Mouse (Mus musculus) forebrain, embryonic 11.5 days (tissue): Measurements from ENCODE around the gene Rplp2. TPM values are rescaled to one million over a fixed set of nuclear protein-coding genes. Genes with fewer than 3 reads are reported as not detected.
A peak's percentile ranks its signal among the peaks of the same experiment; 100 is the strongest.

Experiments
- ATAC-seq: fragments of 200-750 bp; cut with Nextera tagmentation; replicated peaks from 2 replicates; pipeline ENCODE4 v1.8.0; 2017; ENCODE audit warnings: moderate TSS enrichment; ENCODE audit not compliant: low FRiP score
- DNase-seq: peaks from one replicate; pipeline ENCODE4 v3.0.0-alpha.2; 2017; ENCODE audit warnings: low spot score
- H3K27ac ChIP-seq: fragments of 300-500 bp; sonication (generic); 2 replicates; pipeline ENCODE4 v1.5.1; 2014; ENCODE audit warnings: low read depth, low read length
- H3K27me3 ChIP-seq: fragments of 300-500 bp; sonication (generic); 2 replicates; pipeline ENCODE4 v1.6.1; 2014; ENCODE audit warnings: mild to moderate bottlenecking, low read length, mixed read lengths; ENCODE audit not compliant: control insufficient read depth, insufficient read depth
- H3K36me3 ChIP-seq: fragments of 300-500 bp; sonication (generic); 2 replicates; pipeline ENCODE4 v1.6.1; 2014; ENCODE audit warnings: mild to moderate bottlenecking, low read length, moderate library complexity, mixed read lengths; ENCODE audit not compliant: control insufficient read depth, insufficient read depth
- H3K4me1 ChIP-seq: fragments of 300-500 bp; sonication (generic); replicated peaks from 2 replicates; pipeline ENCODE4 v1.6.1; 2014; ENCODE audit warnings: low read length, mixed read lengths; ENCODE audit not compliant: control insufficient read depth, insufficient read depth
- H3K4me2 ChIP-seq: fragments of 300-500 bp; sonication (generic); 2 replicates; pipeline ENCODE4 v1.6.1; 2014; ENCODE audit warnings: low read depth, mild to moderate bottlenecking, low read length, moderate library complexity, mixed read lengths; ENCODE audit not compliant: severe bottlenecking
- H3K4me3 ChIP-seq: fragments of 300-500 bp; sonication (generic); 2 replicates; pipeline ENCODE4 v1.5.1; 2014; ENCODE audit warnings: low read depth, low read length
- H3K9ac ChIP-seq: fragments of 300-500 bp; sonication (generic); 2 replicates; pipeline ENCODE4 v1.6.1; 2014; ENCODE audit warnings: low read length
- H3K9me3 ChIP-seq: fragments of 300-500 bp; sonication (generic); 2 replicates; pipeline ENCODE4 v1.6.1; 2016; ENCODE audit warnings: low read length, mixed read lengths; ENCODE audit not compliant: control insufficient read depth
- WGBS: fragments of 180-500 bp; shearing (Covaris S2); extraction: QIAGEN DNeasy Blood & Tissue Kit; methylation state at CpG from one replicate; pipeline ENCODE4 v1.1.7; 2014; 5-methylcytosine and 5-hydroxymethylcytosine counted together
- polyA plus RNA-seq: library from polyadenylated mRNA; unstranded; fragments of >200 nt; fragmentation: Nextera tagmentation; extraction: Ambion mirVana; gene quantifications from 2 replicates; pipeline ENCODE4 v1.2.1, GENCODE M21; 2014

Gene Rplp2
- polyA plus RNA-seq, 1 experiment from 2014 or later = 968 TPM

DNA sequence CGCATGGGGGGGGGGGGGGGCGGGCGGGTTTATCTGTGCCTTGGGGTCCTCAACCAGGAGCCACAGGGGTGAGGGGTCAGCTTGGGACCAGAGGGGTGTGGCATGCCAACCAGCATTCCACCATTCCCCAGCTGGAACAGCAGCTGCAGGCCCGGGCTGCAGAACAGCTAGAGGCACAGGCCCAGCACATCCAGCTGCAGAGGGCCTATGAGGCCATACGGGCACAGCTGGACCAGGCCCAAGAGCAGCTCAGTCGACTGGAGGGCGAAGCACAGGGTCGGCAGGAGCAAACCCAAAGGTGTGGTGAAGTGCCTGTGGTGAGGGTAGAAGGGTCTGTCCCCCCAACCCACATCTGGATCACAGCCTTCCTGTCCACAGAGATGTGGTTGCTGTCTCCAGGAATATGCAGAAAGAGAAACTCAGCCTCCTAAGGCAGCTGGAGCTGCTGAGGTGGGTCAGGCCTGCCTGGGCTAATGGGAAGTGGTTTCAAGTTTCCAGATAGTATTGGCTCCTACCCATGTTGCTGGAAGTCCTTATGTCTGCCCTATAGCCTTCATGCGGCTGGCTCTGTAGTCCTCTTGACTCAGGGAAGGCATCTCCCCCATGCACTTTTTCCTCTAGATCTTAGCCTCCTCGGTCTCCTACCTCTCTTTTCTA is 18.3 kb downstream of the Rplp2 start:
- Histone ChIP-seq H3K27me3 (peaks cover 59% of the 10 kb centered on the region), H3K9me3 (no peaks in the 10 kb centered on the region), H3K27ac (no peak overlapping the region), H3K4me3 (no peak overlapping the region), H3K4me1 (peaks cover 28% of the 10 kb centered on the region), H3K9ac (no peak overlapping the region), H3K36me3 (no peaks in the 10 kb centered on the region), H3K4me2 (no peak overlapping the region)
- ATAC-seq (no peak), DNase-seq (no peak)
- 38% methylated on average over 10 of the region's 10 CpGs for WGBS

DNA sequence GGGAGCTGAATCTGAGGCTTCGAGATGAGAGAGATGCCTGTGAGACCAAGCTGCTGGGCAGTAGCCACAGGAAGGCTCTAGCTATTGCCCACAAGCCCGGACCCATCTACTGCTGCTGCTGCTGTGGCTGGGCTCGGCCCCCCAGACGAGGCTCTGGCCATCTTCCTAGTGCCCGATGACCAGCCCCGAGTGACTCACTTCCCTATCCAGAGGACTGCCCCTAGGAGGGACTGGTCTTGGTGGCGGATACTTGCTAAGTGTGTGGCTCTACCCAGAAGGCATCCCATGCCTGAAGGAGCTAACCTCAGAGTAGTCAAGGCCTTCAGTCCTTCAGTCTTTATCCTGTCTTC is 18.9 kb downstream of the Rplp2 start:
- H3K9ac ChIP-seq = no peak overlapping the region
- no peaks in the 10 kb centered on the region for H3K9me3 ChIP-seq
- 84% methylated on average over 7 of the region's 7 CpGs for WGBS
- H3K4me2 ChIP-seq = no peak overlapping the region
- H3K36me3 ChIP-seq = no peaks in the 10 kb centered on the region
- peaks cover 28% of the 10 kb centered on the region for H3K4me1 ChIP-seq
- no peak overlapping the region for H3K27ac ChIP-seq
- peaks cover 55% of the 10 kb centered on the region for H3K27me3 ChIP-seq
- ATAC-seq (no peak), DNase-seq (no peak)
- no peak overlapping the region for H3K4me3 ChIP-seq

DNA sequence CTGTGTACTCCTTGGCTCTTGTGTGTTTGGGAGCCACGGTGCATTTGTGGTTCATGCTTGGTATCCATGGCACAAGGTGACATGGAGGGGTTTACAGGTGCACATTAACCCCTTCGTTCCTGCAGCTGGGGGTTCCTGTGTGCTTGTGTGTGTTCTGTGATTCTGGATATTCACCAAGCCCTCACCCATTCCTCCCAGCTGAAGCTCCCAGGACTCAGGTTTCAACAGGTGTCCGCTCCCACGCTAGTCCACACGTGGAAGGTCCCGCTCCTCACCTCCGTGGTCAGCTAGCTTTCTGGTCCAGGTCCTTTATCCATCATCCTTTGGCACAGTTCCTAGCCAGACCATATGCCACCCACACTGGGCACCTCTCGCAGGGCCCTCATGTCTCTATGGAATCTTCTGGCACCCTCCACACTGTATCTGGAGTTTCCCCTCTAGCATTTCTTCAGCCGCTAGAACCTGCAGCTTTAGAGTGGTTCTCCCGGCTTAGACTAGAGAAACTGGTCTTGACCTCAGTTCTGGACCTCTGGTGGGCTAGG is 19.5 kb downstream of the Rplp2 start:
- H3K36me3 ChIP-seq = no peaks in the 10 kb centered on the region
- H3K27ac ChIP-seq = no peak overlapping the region
- peak overlapping the region; percentile 56 for H3K4me3 ChIP-seq
- peaks cover 25% of the 10 kb centered on the region for H3K4me1 ChIP-seq
- H3K9me3 ChIP-seq = no peaks in the 10 kb centered on the region
- peak overlapping the region; percentile 78 for H3K9ac ChIP-seq
- peak overlapping the region; percentile 78 for H3K4me2 ChIP-seq
- H3K27me3 ChIP-seq = peaks cover 48% of the 10 kb centered on the region
- 57% methylated on average over 10 of the region's 10 CpGs for WGBS
- DNase-seq (no peak), ATAC-seq (no peak)

DNA sequence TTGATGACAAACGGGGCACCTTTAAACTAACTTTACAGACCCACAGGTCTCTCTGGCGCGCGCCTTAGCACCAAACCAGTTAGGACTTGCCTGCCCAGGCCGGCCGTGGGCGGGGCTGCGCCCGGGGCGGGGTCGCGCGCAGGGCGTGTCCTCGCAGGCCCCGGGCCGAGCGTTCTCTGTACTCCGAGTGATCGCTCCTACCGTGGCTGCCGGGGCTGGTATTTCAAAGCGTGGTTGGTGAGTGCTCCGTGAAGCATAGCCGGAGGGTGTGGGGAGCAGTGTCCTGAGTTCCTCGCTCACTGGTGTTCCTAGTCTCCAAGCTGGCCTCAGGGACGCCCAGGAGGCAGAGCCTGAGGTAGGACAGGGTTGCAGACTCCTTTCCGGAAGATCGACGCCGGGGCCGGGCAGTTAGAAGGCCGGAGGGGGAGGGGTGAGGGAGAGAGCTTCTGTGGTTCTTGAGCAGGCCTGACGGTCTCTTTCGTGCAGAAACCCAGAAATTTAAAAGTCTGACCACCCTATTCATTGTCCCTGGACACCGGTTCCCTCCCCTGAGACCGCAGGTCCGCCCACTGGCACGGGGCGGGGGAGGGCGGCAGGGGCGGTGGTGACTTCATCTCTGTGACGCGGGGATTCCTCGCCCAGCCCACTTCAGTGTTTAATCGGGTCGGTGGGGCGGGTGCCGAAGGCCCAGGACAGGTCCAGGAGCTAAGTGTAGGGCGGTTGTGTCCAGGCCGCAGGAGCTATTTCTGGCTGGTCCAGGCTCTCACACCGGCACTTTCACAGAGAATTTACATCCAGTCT is 20.3 kb downstream of the Rplp2 start, which contains the start of gene Cd151:
Cd151 (plus strand) TSS at position 163 of the 801 bp plus-strand sequence.
- Histone ChIP-seq H3K36me3 (peaks cover 2% of the 10 kb centered on the region), H3K4me2 (peak within 1 kb of the TSS; percentile 78), H3K9ac (peak within 1 kb of the TSS; percentile 78), H3K9me3 (no peaks in the 10 kb centered on the region), H3K4me1 (peaks cover 21% of the 10 kb centered on the region), H3K27me3 (peaks cover 41% of the 10 kb centered on the region), H3K4me3 (peak within 1 kb of the TSS; percentile 56), H3K27ac (peak within 1 kb of the TSS; percentile 70)
- ATAC-seq (peak; percentile 78), DNase-seq (peak; percentile 92)
- WGBS = 2% methylated on average over 52 of the region's 52 CpGs

DNA sequence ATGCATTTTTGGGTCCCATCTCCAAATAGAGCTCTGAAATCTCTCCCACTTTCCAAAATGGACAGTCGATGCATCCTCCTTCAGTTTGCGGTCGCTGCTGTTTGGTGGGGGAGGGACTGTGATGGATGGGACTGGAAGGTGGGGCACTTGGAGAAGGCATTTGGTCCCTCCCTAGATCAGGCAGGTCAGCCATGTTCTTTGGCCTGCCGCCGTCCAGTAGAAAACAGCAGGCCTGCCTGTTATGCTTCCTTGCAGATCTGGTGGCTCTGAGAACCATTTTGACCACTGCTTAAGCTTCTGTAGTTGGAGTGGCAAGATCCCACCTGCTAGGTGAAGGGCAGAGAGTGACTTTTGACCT is 21.0 kb downstream of the Rplp2 start:
- Histone ChIP-seq H3K27ac (peak overlapping the region; percentile 70; the same call in 1 of the 2 replicates), H3K4me1 (peaks cover 21% of the 10 kb centered on the region), H3K9me3 (no peaks in the 10 kb centered on the region), H3K9ac (peak overlapping the region; percentile 78), H3K4me2 (peak overlapping the region; percentile 78), H3K27me3 (peaks cover 33% of the 10 kb centered on the region), H3K4me3 (peak overlapping the region; percentile 56), H3K36me3 (peaks cover 3% of the 10 kb centered on the region)
- ATAC-seq (peak; percentile 6; the same call in 1 of the 2 replicates), DNase-seq (no peak)
- WGBS = 29% methylated on average over 5 of the region's 5 CpGs

DNA sequence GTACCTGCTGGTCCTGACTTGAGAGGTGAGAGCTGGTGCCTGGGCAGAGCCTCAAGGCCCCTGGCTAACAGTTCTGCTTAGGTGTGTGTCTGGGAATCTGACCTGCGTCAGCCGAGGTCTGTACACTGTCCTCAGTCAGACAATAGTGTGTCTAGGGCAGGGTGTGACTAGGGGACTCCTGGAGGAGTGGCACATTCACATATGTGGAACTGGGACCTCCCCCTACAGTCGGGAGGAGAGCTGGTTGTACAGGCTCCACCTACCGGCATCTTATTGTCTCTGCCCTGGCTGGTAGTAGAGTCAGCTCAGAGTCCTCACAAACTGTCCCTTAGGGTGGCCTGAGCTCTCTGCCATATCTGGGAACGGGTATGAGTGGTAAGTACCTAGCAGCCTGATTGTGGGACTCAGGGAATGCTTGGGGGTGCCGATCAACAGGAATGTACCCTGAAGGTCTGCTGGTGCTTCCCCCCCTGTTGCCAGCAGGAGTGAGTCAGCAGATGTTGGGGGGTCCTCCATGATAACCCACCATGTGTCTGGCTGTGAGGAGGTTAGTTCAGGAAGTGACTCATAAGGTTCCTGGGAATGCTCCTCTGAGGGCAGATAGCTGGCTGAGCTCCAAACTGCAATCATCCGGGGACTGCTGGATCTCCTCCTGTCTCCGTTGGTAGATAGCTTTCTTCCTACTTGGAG is 21.5 kb downstream of the Rplp2 start:
- H3K9ac ChIP-seq = peak overlapping the region; percentile 78
- H3K4me3 ChIP-seq = peak overlapping the region; percentile 56
- WGBS = 31% methylated on average over 8 of the region's 8 CpGs
- peak overlapping the region; percentile 78 for H3K4me2 ChIP-seq
- H3K36me3 ChIP-seq = peaks cover 3% of the 10 kb centered on the region
- DNase-seq = peak; percentile 72
- peak overlapping the region; percentile 70 for H3K27ac ChIP-seq
- H3K27me3 ChIP-seq = peaks cover 28% of the 10 kb centered on the region
- peaks cover 21% of the 10 kb centered on the region for H3K4me1 ChIP-seq
- peak; percentile 78 for ATAC-seq
- H3K9me3 ChIP-seq = no peaks in the 10 kb centered on the region

DNA sequence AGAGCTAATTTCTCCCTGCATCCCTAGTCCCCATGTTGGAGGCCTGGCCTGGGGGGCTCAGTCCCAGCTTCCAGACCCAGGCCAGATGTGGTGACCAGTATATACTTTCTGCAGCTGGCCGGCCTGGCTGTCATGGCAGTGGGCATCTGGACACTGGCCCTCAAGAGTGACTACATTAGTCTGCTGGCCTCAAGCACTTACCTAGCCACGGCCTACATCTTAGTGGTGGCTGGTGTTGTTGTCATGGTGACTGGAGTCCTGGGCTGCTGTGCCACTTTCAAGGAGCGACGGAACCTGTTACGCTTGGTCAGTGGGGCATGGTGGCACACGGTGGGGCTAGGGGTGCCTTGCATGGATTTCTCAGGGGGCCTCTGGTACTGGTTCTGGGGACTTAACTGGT is 22.2 kb downstream of the Rplp2 start:
- Histone ChIP-seq H3K27me3 (peaks cover 21% of the 10 kb centered on the region), H3K27ac (no peak overlapping the region), H3K4me3 (peak overlapping the region; percentile 56), H3K9me3 (no peaks in the 10 kb centered on the region), H3K4me2 (peak overlapping the region; percentile 78; the same call in 1 of the 2 replicates), H3K9ac (peak overlapping the region; percentile 78), H3K36me3 (peaks cover 3% of the 10 kb centered on the region), H3K4me1 (peaks cover 28% of the 10 kb centered on the region)
- 84% methylated on average over 6 of the region's 6 CpGs for WGBS
- DNase-seq = no peak
- no peak for ATAC-seq

DNA sequence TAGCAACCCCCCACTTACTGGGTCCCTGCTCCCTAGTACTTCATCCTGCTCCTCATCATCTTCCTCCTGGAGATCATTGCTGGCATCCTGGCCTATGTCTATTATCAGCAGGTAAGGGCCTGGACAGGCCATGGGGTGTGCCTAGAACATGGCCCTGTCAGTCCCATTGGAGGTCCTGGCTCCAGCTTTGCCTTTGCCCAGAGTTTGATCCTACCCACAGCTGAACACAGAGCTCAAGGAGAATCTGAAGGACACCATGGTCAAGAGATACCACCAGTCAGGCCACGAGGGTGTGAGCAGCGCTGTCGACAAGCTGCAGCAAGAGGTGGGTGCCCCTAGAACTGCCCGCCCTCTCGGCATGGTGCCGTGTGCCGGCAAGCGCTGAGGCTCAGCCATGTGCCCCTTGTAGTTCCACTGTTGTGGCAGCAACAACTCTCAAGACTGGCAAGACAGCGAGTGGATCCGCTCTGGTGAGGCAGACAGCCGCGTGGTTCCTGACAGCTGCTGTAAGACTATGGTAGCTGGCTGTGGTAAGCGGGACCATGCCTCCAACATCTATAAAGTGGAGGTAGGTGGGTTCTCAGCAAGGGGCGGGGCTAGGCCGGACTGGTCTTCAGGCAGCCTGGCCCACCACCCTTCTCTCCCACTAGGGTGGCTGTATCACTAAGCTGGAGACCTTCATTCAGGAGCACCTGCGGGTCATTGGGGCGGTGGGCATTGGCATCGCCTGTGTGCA is 22.9 kb downstream of the Rplp2 start:
- Histone ChIP-seq H3K4me3 (no peak overlapping the region; the same call in 1 of the 2 replicates), H3K36me3 (peaks cover 3% of the 10 kb centered on the region), H3K9me3 (no peaks in the 10 kb centered on the region), H3K4me1 (peaks cover 26% of the 10 kb centered on the region), H3K4me2 (no peak overlapping the region), H3K9ac (no peak overlapping the region), H3K27ac (no peak overlapping the region), H3K27me3 (peaks cover 14% of the 10 kb centered on the region)
- DNase-seq = no peak
- no peak for ATAC-seq
- WGBS = 91% methylated on average over 18 of the region's 18 CpGs
